Mouse (Mus musculus): ENCODE results near the gene Atf6.

Atf6 gene

GRCm38 (mm10) chr1:170867691-170868105, at the start of gene Atf6:
Atf6 (minus strand) TSS chr1:170867771.
- DNase-seq, result peak; percentile 96

- no peak for DNase-seq
These were observed 48.1 kb upstream of the Atf6 start for GRCm38 (mm10) chr1:170915657-170916056.

- no peak for DNase-seq
These were observed 45.5 kb upstream of the Atf6 start, which contains the start of gene Fcrlb for GRCm38 (mm10) chr1:170912891-170913615. Fcrlb (minus strand) TSS chr1:170912941.

- DNase-seq, result no peak
These were observed 44.5 kb upstream of the Atf6 start for GRCm38 (mm10) chr1:170911907-170912660.

- DNase-seq, result no peak
These were observed 40.8 kb upstream of the Atf6 start for GRCm38 (mm10) chr1:170908341-170908740.

- DNase-seq, result peak; percentile 41
These were observed 40.1 kb upstream of the Atf6 start for GRCm38 (mm10) chr1:170907456-170908191.

- DNase-seq, result no peak
These were observed 39.5 kb upstream of the Atf6 start for GRCm38 (mm10) chr1:170907111-170907455.

GRCm38 (mm10) chr1:170903485-170903884, 35.9 kb upstream of the Atf6 start:
- DNase-seq, result no peak

- DNase-seq, result peak; percentile 82
These were observed 34.1 kb upstream of the Atf6 start for GRCm38 (mm10) chr1:170901536-170902238.

GRCm38 (mm10) chr1:170900799-170901467, 33.4 kb upstream of the Atf6 start:
- peak; percentile 62 for DNase-seq

GRCm38 (mm10) chr1:170898413-170899075, 31.0 kb upstream of the Atf6 start:
- no peak for DNase-seq

GRCm38 (mm10) chr1:170896651-170897281, 29.2 kb upstream of the Atf6 start:
- DNase-seq, result no peak

- peak; percentile 29 for DNase-seq
These were observed 27.3 kb upstream of the Atf6 start for GRCm38 (mm10) chr1:170894603-170895602.

- no peak for DNase-seq
These were observed 24.7 kb upstream of the Atf6 start for GRCm38 (mm10) chr1:170892279-170892678.

- DNase-seq, result no peak
These were observed 24.1 kb upstream of the Atf6 start for GRCm38 (mm10) chr1:170891646-170892045.

- no peak for DNase-seq
These were observed 21.7 kb upstream of the Atf6 start for GRCm38 (mm10) chr1:170889310-170889709.

- no peak for DNase-seq
These were observed 18.5 kb upstream of the Atf6 start for GRCm38 (mm10) chr1:170886044-170886458.

- DNase-seq, result peak; percentile 91
These were observed 17.5 kb upstream of the Atf6 start, which contains the start of the genes Gm26620 and Dusp12 for GRCm38 (mm10) chr1:170884978-170885561. Gm26620 (plus strand) TSS chr1:170885065. Dusp12 (minus strand) TSS chr1:170885540.

GRCm38 (mm10) chr1:170884390-170884789, 16.8 kb upstream of the Atf6 start:
- no peak for DNase-seq

Measured in kidney, postnatal 14 days (tissue).